Mouse (Mus musculus) adipose tissue, adult 10 weeks (tissue): ENCODE measurements around the gene Slc2a1. TPM values are rescaled to one million over a fixed set of nuclear protein-coding genes. Genes with fewer than 3 reads are reported as not detected.

Experiments used
- polyA plus RNA-seq: library from polyadenylated mRNA; stranded (reverse); fragments of 350-450 nt; fragmentation: Illumina TruSeq; extraction: RNeasy Lipid Tissue Mini Kit (QIAGEN cat#74804); gene quantifications from one replicate; pipeline ENCODE4 v1.2.3, GENCODE M21; 2014; ENCODE audit warnings: low read depth, low replicate concordance

Gene Slc2a1
- polyA plus RNA-seq: 15.8 TPM

DNA sequence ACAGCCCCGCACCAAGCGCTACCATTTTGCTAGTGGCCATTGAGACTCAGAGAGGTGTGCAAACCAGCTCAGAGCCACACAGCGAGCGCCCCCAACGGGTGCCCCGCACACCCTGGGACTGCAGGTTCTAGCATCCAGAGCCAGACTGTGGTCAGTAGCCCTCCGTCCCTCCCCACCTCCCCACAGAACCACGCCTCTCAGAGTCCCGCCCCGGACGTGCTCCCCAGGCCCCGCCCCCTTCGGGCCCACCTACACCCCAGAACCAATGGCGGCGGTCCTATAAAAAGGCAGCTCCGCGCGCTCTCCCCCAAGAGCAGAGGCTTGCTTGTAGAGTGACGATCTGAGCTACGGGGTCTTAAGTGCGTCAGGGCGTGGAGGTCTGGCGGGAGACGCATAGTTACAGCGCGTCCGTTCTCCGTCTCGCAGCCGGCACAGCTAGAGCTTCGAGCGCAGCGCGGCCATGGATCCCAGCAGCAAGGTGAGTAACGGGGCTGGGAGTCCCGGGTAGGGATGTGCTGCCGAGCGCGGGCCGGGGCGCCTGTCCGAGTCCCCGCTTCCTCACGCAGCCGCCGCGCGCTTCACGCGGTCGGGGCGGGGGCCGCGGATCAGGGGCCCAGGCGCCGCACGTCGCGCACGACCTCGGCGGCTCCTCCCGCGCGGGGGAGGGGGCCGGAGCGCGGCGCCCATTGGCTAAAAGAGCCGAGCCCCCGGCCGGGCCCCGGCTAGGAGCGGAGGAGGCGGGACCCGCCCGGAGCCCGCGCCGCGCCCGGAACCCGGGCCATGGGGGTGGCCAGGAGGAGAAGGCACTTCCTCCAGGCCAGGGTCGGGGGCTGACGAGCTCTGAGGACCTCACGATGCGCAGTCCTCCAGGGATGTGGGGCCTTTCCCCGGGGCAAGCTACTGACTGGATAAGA is at the start of gene Slc2a1:
Slc2a1 (plus strand) TSS at position 217 of the 914 bp plus-strand sequence.

GRCm38 (mm10) chr4:119173851-119174453 is 65.4 kb downstream of the Slc2a1 start, which contains the start of gene Zfp691:
Gene Zfp691 (minus strand): TSS chr4:119174195.

Other genes starting within 250 kb of the Slc2a1 start
- gene Olfr1331, start 244.1 kb upstream of the Slc2a1 start, polyA plus RNA-seq: not detected
- not detected for gene Olfr1330, start 220.1 kb upstream of the Slc2a1 start, polyA plus RNA-seq
- not detected for gene Olfr1329, start 191.2 kb upstream of the Slc2a1 start, polyA plus RNA-seq
- not detected for gene Olfr1328, start 170.1 kb upstream of the Slc2a1 start, polyA plus RNA-seq
- 0.21 TPM for gene Lao1, start 147.1 kb upstream of the Slc2a1 start, polyA plus RNA-seq
- 4.2 TPM for gene Zfp691, start 65.5 kb downstream of the Slc2a1 start, polyA plus RNA-seq
- 0.47 TPM for gene Ermap, start 81.3 kb downstream of the Slc2a1 start, polyA plus RNA-seq
- gene Svbp, start 86.6 kb downstream of the Slc2a1 start, polyA plus RNA-seq: 29.4 TPM
- 2.3 TPM for gene Tmem269, start 109.5 kb downstream of the Slc2a1 start, polyA plus RNA-seq
- gene AU022252, start 124.0 kb downstream of the Slc2a1 start, polyA plus RNA-seq: 10.2 TPM
- gene P3h1, start 124.2 kb downstream of the Slc2a1 start, polyA plus RNA-seq: 14.7 TPM
- 0.07 TPM for gene Cldn19, start 146.7 kb downstream of the Slc2a1 start, polyA plus RNA-seq
- 397 TPM for gene Ybx1, start 185.9 kb downstream of the Slc2a1 start, polyA plus RNA-seq
- gene Ppih, start 211.8 kb downstream of the Slc2a1 start, polyA plus RNA-seq: 20.0 TPM